Mouse (Mus musculus): ENCODE results near the gene Igsf8.

- no peak for TF ChIP-seq CTCF (IDR thresholded peaks at IDR 0.05; ENCODE audit: extremely low read depth, insufficient read length, insufficient replicate concordance, low read depth, low read length)
- TF ChIP-seq POLR2A (IDR thresholded peaks at IDR 0.05; ENCODE audit: low read depth, low read length), result no peak
These were observed 39.7 kb downstream of the Igsf8 start for GRCm38 (mm10) chr1:172301180-172301579.
